Mouse (Mus musculus) forebrain, embryonic 14.5 days (tissue): ENCODE data around the gene Syngr1. TPM values are rescaled to one million over a fixed set of nuclear protein-coding genes. Genes with fewer than 3 reads are reported as not detected.

ENCODE experiments used
- ATAC-seq: fragments of 200-750 bp; cut with Nextera tagmentation; 2 replicates; pipeline ENCODE4 v1.8.0; 2017; ENCODE audit warnings: mild to moderate bottlenecking, moderate library complexity
- DNase-seq: peaks from one replicate; pipeline ENCODE4 v3.0.0-alpha.2; 2015; ENCODE audit warnings: low spot score
- H3K27ac ChIP-seq: fragments of 300-500 bp; sonication (generic); 2 replicates; pipeline ENCODE4 v1.5.1; 2014; ENCODE audit warnings: low read depth, mild to moderate bottlenecking, control low read depth, low read length, moderate library complexity
- H3K27me3 ChIP-seq: fragments of 300-500 bp; sonication (generic); replicated peaks from 2 replicates; pipeline ENCODE4 v1.6.1; 2014; ENCODE audit warnings: low read length, control low read depth, mixed read lengths; ENCODE audit not compliant: control insufficient read depth, insufficient read depth
- H3K36me3 ChIP-seq: fragments of 300-500 bp; sonication (generic); 2 replicates; pipeline ENCODE4 v1.6.1; 2014; ENCODE audit warnings: low read length, control low read depth; ENCODE audit not compliant: control insufficient read depth, insufficient read depth
- H3K4me1 ChIP-seq: fragments of 300-500 bp; sonication (generic); 2 replicates; pipeline ENCODE4 v1.6.1; 2014; ENCODE audit warnings: antibody characterized with exemption, low read length, control low read depth; ENCODE audit not compliant: control insufficient read depth, insufficient read depth
- H3K4me2 ChIP-seq: fragments of 300-500 bp; sonication (generic); 2 replicates; pipeline ENCODE4 v1.6.1; 2014; ENCODE audit warnings: mild to moderate bottlenecking, control low read depth, low read length
- H3K4me3 ChIP-seq: fragments of 300-500 bp; sonication (generic); 2 replicates; pipeline ENCODE4 v1.5.1; 2014; ENCODE audit warnings: low read depth, low read length, control low read depth
- H3K9ac ChIP-seq: fragments of 300-500 bp; sonication (generic); 2 replicates; pipeline ENCODE4 v1.6.1; 2014; ENCODE audit warnings: mild to moderate bottlenecking, low read length, control low read depth, moderate library complexity
- H3K9me3 ChIP-seq: fragments of 300-500 bp; sonication (generic); replicated peaks from 2 replicates; pipeline ENCODE4 v1.6.1; 2016; ENCODE audit warnings: low read length, control low read depth, mixed read lengths; ENCODE audit not compliant: control insufficient read depth
- WGBS: fragments of 180-500 bp; shearing (Covaris S2); extraction: QIAGEN DNeasy Blood & Tissue Kit; methylation state at CpG from one replicate; pipeline ENCODE4 v1.1.7; 2014; 5-methylcytosine and 5-hydroxymethylcytosine counted together
- polyA plus RNA-seq: library from polyadenylated mRNA; unstranded; fragments of >200 nt; fragmentation: Nextera tagmentation; extraction: Ambion mirVana; gene quantifications from 2 replicates; pipeline ENCODE4 v1.2.1, GENCODE M21; 2014

Gene Syngr1
- polyA plus RNA-seq, 1 experiment from 2014 or later, result 28.8 TPM

GRCm38 (mm10) chr15:80075733-80076337 is 15.3 kb upstream of the Syngr1 start:
- no peak overlapping the region for H3K27ac ChIP-seq
- 30% methylated on average over 5 of the region's 5 CpGs for WGBS

GRCm38 (mm10) chr15:80076338-80077136 is 14.6 kb upstream of the Syngr1 start:
- DNase-seq, result peak; percentile 81

More at GRCm38 (mm10) chr15:80075733-80076337, 15.3 kb upstream of the Syngr1 start:
- ATAC-seq (no peak), DNase-seq (no peak)
- Histone ChIP-seq H3K4me3 (no peak overlapping the region), H3K36me3 (peaks cover 48% of the 10 kb centered on the region), H3K4me1 (no peaks in the 10 kb centered on the region), H3K9ac (no peak overlapping the region), H3K27me3 (no peaks in the 10 kb centered on the region), H3K9me3 (no peaks in the 10 kb centered on the region), H3K4me2 (no peak overlapping the region)

GRCm38 (mm10) chr15:80078058-80078814 is 12.9 kb upstream of the Syngr1 start:
- H3K36me3 ChIP-seq, result peaks cover 61% of the 10 kb centered on the region
- no peak overlapping the region for H3K27ac ChIP-seq
- no peak overlapping the region for H3K4me3 ChIP-seq
- H3K4me1 ChIP-seq, result peaks cover 12% of the 10 kb centered on the region
- H3K4me2 ChIP-seq, result no peak overlapping the region
- H3K27me3 ChIP-seq, result no peaks in the 10 kb centered on the region
- 76% methylated on average over 11 of the region's 11 CpGs for WGBS
- no peaks in the 10 kb centered on the region for H3K9me3 ChIP-seq
- DNase-seq (no peak), ATAC-seq (no peak)
- no peak overlapping the region for H3K9ac ChIP-seq

More at GRCm38 (mm10) chr15:80076338-80077136, 14.6 kb upstream of the Syngr1 start:
- 2% methylated on average over 2 of the region's 2 CpGs for WGBS
- no peaks in the 10 kb centered on the region for H3K9me3 ChIP-seq
- peaks cover 55% of the 10 kb centered on the region for H3K36me3 ChIP-seq
- no peak overlapping the region for H3K27ac ChIP-seq
- H3K9ac ChIP-seq, result no peak overlapping the region
- H3K4me3 ChIP-seq, result no peak overlapping the region
- H3K4me2 ChIP-seq, result no peak overlapping the region
- no peaks in the 10 kb centered on the region for H3K27me3 ChIP-seq
- ATAC-seq, result peak; percentile 62
- peaks cover 4% of the 10 kb centered on the region for H3K4me1 ChIP-seq

GRCm38 (mm10) chr15:80079129-80079668 is 11.9 kb upstream of the Syngr1 start:
- no peak for ATAC-seq

GRCm38 (mm10) chr15:80079954-80080353 is 11.2 kb upstream of the Syngr1 start:
- no peak overlapping the region for H3K27ac ChIP-seq
- DNase-seq (no peak), ATAC-seq (no peak)
- no peaks in the 10 kb centered on the region for H3K27me3 ChIP-seq
- H3K9me3 ChIP-seq, result no peaks in the 10 kb centered on the region
- peak overlapping the region; percentile 45; the same call in 1 of the 2 replicates for H3K9ac ChIP-seq
- H3K4me2 ChIP-seq, result no peak overlapping the region
- peaks cover 61% of the 10 kb centered on the region for H3K36me3 ChIP-seq
- WGBS, result 76% methylated on average over 3 of the region's 3 CpGs
- H3K4me3 ChIP-seq, result no peak overlapping the region
- peaks cover 12% of the 10 kb centered on the region for H3K4me1 ChIP-seq

More at GRCm38 (mm10) chr15:80079129-80079668, 11.9 kb upstream of the Syngr1 start:
- Histone ChIP-seq H3K4me1 (peaks cover 12% of the 10 kb centered on the region), H3K27ac (no peak overlapping the region), H3K9ac (0 out of 2 replicates have a peak overlapping the region, but pooled peaks have one; percentile 25), H3K27me3 (no peaks in the 10 kb centered on the region), H3K36me3 (peaks cover 61% of the 10 kb centered on the region), H3K9me3 (no peaks in the 10 kb centered on the region), H3K4me2 (no peak overlapping the region), H3K4me3 (no peak overlapping the region)
- WGBS, result 93% methylated on average over 5 of the region's 5 CpGs
- DNase-seq, result no peak

GRCm38 (mm10) chr15:80080711-80081615 is 10.2 kb upstream of the Syngr1 start:
- peak overlapping the region; percentile 94 for H3K9ac ChIP-seq
- no peaks in the 10 kb centered on the region for H3K27me3 ChIP-seq
- H3K4me2 ChIP-seq, result peak overlapping the region; percentile 80
- peaks cover 12% of the 10 kb centered on the region for H3K4me1 ChIP-seq
- no peak overlapping the region for H3K27ac ChIP-seq
- ATAC-seq (no peak), DNase-seq (peak; percentile 85)
- WGBS, result 61% methylated on average over 9 of the region's 9 CpGs
- peak overlapping the region; percentile 64; the same call in 1 of the 2 replicates for H3K4me3 ChIP-seq
- peaks cover 61% of the 10 kb centered on the region for H3K36me3 ChIP-seq
- no peaks in the 10 kb centered on the region for H3K9me3 ChIP-seq

GRCm38 (mm10) chr15:80081801-80082546 is 9.2 kb upstream of the Syngr1 start:
- Histone ChIP-seq H3K27me3 (no peaks in the 10 kb centered on the region), H3K9ac (peak overlapping the region; percentile 94), H3K4me1 (peaks cover 12% of the 10 kb centered on the region), H3K9me3 (no peaks in the 10 kb centered on the region), H3K4me2 (peak overlapping the region; percentile 80), H3K27ac (no peak overlapping the region), H3K4me3 (peak overlapping the region; percentile 64), H3K36me3 (peaks cover 52% of the 10 kb centered on the region)
- DNase-seq, result no peak
- 7% methylated on average over 11 of the region's 11 CpGs for WGBS
- ATAC-seq, result no peak
